Mouse (Mus musculus): ENCODE measurements around the gene Kdm4a. TPM values are rescaled to one million over a fixed set of nuclear protein-coding genes. Genes with fewer than 3 reads are reported as not detected.

The Kdm4a gene
- total RNA-seq (2017) = 32.6 and 34.3 TPM in 2 replicates

DNA sequence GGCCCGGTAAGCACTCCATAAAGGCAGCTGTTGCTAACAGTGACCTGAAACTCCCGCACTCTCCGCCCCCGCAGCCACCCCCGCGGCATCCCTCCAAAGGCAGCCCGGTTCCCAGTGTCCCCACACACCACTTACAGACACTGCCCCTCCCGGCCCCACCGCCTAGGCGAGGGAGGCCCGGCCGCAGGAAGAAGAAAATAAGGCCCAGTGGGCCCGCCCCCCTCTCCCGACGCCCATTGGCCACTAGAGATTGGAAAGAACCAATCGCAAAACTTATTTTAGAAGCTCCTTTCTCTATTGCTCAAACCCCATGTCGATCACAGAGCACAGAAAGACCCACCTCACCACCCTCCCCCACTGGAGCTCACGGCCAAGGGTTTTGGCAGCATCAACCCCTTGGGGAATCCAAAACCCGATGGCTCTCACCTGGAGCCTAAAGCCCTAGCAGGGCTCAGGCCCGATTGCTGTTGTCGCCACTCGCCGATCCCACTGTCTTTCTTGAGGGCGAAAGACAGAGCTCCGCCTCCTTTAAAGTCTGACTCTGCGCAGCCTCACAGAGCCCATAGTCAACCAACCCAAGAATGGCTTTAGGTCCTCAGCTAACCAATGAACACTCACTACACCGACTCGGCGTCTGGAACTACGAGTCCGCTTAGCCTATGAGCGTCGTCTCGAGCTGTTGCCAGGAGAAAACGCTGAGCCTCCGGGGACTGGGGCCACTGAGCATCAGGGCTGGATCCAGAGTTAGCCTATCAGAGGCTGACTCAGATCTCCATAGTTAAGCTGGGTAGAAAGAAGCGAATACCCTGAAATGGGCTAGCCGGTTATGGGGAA, at the start of gene Kdm4a:
Gene Kdm4a, minus strand, starts transcription at position 577 of the 834 bp plus-strand sequence.
- peak; percentile 95 for ATAC-seq (replicated peaks; ENCODE audit: low read depth, poor library complexity, severe bottlenecking)

DNA sequence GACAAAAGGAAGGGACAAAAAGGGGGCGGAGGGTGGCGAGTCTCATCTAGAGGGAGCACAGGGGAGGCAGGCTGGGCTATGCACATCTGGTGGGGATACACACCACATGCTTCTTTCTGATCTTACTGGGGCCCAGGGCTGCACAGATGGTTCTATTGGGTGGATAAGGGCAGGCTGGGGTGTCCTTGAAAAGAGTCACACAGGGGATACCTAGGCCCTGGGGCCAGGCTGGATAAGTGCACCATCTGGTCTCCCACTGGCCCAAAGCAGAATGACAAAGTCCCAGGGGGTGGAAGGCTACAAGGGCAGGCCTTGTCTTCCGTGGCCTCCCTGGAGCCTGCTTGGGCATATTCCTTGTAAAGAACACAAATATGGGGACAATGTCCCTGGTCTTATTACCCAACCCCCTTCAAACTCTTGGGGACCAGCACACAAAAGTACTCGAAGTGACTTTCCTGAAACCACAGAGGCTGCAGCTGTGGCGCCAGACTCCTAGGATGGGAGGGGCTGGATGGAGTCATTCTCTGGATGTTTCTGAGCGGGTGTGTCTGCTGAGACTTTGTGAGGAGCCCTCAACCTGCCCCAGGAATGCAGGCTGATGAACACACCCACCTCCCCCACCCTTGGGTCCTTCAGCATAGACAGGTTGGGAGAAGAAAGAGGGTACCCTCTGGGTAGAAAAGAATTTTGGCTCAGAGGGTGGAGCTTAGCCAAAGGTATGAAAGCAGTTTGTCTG, 49.4 kb upstream of the Kdm4a start:
- ATAC-seq (replicated peaks; ENCODE audit: low read depth, poor library complexity, severe bottlenecking) = no peak

DNA sequence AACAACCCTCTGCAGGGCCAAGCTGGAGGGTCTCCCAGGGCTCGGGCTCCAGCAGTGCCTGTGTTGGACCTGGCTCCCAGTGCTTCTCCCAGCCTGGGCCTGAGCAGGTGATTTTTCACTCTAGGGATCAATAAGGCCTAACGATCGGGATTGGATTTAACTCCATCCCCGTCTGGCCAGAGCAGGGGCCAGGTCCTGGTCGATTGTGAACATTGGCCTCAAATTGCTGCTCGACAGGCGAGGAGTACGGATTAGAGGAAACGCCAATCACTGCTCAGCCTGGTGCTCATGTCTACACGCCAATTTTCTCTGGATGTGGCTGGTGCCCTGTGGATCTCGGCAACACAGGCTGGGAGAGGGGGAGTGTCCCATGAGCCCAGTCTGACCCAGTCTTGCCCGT, 47.6 kb upstream of the Kdm4a start:
- no peak for ATAC-seq (replicated peaks; ENCODE audit: low read depth, poor library complexity, severe bottlenecking)

DNA sequence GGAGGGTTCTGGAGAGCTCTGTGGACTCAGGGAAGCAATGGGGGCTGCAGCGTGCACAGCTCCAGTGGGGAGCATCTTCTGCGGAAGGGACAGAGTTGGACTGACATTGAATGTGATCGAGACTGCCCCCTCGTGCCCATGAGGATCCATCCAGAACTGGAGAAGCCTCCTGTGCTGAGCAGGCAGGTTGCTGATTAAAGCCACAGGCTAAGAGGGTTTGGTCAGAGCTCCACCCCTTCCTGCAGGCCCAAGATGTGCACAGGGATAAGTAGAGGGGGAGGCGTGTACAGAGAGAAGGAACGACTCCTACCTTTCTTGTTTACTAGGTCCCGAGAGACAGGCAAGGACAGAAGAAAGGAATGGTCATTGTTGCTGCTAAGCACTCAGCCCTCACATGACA, 41.4 kb upstream of the Kdm4a start:
- peak; percentile 77 for ATAC-seq (replicated peaks; ENCODE audit: low read depth, poor library complexity, severe bottlenecking)

DNA sequence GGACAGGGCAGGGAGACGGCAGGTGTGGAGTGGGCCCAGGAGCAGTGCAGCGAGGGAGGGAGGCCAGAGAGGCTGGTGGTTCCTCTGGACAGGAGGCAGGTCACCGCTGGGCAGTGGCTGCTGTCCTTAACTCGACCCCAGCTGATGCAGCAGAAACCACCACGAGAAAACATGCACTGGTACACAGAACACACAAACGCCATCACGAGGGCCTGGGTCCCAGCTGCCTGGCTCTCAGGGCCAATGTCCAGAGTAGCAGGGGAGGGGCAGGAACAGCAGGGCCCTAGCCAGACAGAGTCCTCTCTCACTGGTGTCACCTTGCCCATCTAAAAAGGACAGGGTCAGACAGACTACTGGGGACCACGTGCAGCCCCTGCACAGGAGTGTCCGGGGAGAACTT, 40.9 kb upstream of the Kdm4a start:
- no peak for ATAC-seq (replicated peaks; ENCODE audit: low read depth, poor library complexity, severe bottlenecking)

DNA sequence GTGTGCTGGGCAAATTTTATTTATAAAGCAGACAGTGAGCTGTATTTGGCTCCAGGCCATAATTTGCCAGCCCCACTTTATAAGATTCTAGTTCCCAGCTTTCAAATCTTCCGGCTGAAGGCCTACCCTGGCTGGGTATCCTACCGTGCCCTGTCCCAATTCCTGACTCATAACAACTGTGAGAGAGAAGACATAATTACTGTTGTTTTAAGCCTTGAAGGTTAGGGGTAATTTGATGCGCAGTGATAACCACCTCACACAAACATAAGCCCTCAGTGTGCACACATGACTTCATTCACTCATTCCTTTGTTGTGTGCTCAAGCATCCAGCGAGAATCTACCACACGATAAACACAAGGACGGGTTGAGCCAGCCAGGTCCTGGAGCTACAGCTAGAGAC, 39.6 kb upstream of the Kdm4a start:
- no peak for ATAC-seq (replicated peaks; ENCODE audit: low read depth, poor library complexity, severe bottlenecking)

DNA sequence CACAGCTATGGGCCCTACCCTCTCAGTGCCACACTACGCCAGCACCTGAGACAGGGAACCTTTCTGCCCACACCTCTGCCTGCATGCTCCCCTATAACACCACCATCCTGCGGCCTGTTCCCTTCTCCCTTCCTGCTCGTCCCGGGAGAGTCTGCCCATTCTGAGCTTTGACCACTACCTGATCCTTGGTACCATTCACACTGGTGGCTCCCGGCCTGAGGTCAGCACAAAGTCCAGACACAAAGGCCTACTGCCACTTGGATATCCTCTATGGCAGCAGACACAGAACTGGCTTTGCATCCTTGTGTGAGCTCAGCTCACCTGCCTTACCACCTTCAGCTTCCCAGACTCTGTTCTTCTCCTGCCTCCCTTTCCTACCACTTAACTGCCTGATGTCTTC, 38.7 kb upstream of the Kdm4a start:
- no peak for ATAC-seq (replicated peaks; ENCODE audit: low read depth, poor library complexity, severe bottlenecking)

DNA sequence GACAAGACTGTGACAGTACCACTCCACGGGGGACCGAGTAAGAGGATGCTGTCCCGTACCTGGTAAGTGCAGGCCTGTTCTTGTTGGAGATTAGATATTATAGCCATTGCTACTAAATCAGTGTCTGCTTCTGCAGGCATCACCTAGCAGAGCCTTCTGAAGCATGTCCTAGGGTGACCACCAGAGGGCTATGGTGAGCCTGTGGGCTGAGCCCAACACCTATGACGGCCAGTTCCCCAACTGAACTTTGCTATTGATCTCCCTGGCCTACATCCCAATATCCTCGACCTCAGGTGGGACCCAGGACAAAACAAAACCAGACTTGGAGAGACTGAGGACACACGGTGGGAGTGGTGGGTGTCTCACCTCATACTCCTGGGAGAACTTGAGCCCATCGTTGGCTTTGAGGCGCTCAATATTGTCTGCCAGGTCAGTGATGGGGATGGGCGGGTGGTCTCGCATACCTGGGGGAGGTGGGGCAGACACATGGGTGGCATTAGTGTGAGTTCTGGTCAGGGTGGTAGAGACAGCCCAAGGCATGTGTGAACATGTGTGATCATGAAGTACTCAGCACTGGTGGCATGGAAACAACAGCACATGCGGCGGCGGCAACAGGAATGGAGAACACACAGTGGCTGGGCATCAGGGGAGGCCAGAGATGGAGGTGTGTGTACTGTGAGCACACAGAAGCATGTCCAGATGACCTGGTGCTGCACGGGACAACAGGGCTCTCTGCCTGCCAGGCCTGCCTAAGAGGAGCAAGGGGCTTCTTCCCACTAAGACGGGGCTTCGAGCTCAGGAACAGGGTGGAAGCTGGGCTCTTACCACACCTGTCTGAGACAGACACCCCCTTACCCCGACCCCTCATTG, 37.1 kb upstream of the Kdm4a start:
- peak; percentile 73 for ATAC-seq (replicated peaks; ENCODE audit: low read depth, poor library complexity, severe bottlenecking)

DNA sequence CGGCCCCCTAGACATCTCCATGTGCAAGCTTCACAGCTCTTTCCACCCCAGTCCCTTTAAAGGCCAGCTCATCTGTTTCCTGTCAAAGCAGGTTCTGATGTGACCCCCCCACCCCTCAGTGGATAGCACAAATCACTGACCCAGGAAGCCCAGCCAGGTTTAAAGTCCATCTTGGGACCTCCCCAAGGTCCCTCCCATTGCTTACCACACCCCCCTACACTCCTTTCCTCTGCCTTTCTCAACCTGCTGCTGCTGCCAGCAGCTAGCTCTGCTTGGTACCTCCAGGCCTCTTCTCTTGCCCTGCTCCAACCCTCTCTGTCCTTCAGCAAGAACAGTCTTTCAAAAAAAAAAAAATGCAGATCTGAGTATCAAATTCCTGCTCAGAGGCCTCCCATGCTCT, 35.0 kb upstream of the Kdm4a start:
- no peak for ATAC-seq (replicated peaks; ENCODE audit: low read depth, poor library complexity, severe bottlenecking)

DNA sequence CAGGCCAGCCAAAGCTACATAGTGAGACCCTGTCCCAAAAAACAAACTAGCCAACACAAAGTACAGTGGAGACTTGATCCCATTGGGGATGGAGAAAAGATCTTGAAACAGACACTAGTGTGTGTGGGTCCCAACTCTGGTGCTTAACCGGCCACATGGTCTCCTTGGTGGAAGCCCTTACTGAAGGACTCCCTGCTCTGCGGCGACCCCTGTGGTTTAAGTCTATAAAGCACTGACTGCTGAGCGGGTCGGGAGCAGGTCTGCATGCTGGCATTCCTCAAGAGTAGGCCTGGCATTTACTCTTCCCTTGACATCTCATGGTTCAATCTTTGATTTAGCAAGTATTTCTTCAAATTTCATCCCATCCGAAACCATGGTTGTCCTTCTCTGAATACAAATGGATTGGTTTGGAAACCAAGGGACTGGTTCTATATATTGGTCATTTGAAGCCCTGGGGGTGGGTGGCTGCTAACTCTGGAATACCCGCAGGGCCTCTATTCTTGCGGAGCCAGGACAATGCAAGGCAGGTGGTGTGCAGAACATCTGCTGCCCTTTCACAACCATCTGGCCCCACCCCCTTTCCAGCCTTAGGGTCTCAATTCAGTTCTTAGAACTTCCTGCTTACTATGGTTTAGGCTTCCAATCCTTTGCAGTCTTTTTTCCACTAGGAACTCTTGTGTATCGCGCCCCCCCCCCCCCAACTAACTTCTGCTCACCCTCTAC, 27.2 kb upstream of the Kdm4a start:
- no peak for ATAC-seq (replicated peaks; ENCODE audit: low read depth, poor library complexity, severe bottlenecking)

DNA sequence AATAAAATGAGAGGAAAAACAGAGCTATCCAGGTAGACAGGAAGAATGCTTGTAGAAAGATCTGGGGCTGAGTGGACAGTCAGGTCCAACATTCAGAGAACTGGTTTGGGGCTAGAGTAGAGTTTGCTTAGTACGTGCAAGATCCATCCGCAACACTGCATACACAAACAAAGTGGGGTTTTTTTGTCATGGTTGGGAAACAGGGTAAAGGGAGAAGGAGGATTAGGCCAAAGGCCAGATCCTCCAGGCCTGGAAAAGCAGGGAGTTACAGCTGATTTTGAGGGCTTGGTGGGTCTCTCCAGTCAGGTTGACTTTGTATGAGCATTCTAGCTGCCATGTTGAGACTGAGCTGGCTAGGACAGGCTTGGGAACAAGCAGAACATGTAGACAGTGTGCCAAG, 26.1 kb upstream of the Kdm4a start:
- no peak for ATAC-seq (replicated peaks; ENCODE audit: low read depth, poor library complexity, severe bottlenecking)

DNA sequence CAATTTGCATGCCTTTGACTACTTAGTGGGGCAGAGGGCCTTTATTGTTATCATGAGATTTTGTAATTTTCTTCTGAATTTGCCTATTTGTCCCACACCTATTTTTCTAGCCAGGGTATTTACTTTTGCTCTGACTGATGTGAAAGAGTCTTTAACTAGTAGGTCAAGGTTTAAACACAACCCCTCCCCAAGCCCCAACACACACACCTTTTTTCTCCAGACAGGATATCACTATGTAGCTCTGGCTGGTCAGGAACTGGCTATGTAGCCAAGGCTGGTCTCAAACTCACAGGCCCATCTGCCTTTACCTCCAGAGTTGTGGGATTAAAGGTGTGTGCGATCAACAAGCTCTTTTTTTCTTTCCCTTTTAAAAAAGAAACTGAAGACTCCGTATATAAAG, 19.2 kb upstream of the Kdm4a start:
- ATAC-seq (replicated peaks; ENCODE audit: low read depth, poor library complexity, severe bottlenecking) = no peak

DNA sequence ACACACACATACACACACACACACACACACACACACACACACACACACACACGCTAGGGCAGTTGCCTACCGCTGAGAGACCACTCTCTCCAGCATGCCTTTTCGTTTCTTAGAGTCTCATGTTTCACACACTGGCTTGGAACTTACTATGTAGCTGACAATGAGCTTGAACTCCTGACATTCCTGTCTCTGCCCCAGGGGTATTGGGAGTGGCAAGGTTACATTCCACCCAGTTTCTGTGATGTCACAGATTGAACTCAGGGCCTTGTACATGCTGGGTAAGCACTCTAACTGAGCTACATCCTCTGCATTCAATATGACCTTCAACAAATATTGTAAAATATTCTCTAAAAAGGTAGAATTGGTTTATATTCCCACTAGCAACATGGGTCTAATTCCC, 18.8 kb upstream of the Kdm4a start:
- ATAC-seq (replicated peaks; ENCODE audit: low read depth, poor library complexity, severe bottlenecking) = no peak

DNA sequence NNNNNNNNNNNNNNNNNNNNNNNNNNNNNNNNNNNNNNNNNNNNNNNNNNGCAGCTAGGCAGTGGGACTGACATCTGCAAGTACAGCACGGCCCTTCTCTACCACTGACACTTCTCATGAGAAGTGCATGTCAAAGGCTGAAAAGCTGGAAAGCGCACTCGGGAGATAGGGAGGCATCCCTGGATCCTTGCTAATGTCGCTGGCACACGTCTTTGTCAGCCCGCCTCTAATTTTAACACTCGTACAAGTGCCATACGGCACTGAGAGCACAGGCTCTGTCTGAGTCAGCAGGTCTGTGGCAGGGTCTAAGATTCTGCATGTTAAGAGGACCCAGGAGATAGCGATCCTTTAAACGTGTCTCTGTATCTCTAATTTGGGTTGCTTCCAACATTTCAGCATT, 16.3 kb upstream of the Kdm4a start:
- no peak for ATAC-seq (replicated peaks; ENCODE audit: low read depth, poor library complexity, severe bottlenecking)

DNA sequence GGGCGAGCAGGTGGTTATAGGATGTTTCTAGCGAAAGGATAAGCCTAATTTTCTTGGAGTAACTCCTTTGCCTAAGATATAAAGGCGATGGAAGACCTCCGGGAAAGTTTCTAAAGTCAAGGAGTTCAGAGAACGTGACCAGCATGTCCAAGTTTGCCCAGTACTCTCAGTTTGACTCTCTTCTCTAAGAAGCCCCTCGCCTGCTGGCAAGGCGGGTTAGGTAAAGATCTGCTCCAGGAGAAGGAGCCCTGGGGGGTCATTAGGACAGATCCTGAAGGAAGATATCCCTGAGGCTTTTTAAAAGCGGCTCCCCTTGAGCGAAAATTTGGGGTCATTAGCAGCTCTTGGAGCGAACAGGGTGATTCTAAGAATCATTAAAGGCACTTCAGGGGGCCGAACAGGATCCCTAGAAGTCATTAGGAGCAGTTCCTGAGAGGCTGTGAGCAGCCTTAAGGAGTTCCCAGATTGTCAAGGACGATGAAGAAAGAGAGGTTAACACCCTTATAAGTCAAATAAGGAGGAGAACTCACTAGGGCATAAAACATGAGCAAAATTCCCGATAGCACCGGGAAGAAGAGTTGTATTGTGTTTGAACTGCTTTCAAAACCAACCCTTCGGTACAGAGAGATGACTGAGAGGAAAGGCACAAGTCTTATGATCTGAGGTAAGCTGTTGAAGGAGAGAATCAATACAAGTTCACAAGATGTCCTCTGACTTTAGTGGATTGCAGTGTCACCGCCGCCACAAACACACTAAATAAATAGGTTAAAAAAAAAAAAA, 648 bp upstream of the Kdm4a start:
- ATAC-seq (replicated peaks; ENCODE audit: low read depth, poor library complexity, severe bottlenecking) = no peak

DNA sequence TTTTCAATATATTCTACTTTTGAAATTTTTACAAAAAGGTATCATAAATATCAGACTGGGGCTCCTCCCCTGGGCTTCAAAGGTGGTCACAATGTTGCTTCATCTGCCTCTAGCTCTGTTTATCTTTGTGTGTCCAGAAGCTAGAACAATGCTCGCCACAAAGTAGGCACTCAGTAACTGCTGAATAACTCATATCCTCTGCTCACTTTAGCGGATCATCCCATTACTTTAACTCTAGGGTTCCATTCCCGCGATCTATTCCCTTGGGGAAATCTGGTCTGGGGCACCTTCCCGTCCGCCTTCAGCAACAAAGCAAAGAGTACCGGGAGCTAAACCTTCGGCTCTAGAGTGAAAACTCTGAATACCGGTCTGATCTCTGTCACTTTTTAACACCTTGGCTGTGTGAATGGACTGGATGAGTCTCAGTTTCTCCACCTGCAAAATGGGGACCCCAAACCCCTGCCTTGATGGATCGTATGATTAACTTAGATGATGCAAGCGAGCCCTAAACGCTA, 834 bp downstream of the Kdm4a start:
- no peak for ATAC-seq (replicated peaks; ENCODE audit: low read depth, poor library complexity, severe bottlenecking)

DNA sequence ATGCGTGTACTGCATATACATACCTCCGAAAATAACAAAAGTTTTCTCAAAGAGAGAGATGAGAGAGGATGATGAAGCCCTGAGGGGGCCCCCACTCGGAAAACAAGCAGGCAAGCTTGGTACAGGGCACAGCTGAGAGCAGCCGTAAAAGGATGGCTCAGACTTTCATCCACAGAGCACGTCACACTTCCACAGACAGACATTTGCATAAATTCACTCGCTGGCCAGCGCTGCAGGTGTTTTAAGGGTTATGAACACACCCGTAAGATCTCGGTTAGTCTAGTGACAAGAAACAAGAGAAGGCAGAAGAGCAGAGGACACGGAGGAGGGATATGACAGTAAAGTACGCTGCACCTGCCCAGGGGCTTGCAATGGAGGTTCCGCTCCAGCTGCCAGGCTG, 7.4 kb downstream of the Kdm4a start:
- ATAC-seq (replicated peaks; ENCODE audit: low read depth, poor library complexity, severe bottlenecking) = no peak

DNA sequence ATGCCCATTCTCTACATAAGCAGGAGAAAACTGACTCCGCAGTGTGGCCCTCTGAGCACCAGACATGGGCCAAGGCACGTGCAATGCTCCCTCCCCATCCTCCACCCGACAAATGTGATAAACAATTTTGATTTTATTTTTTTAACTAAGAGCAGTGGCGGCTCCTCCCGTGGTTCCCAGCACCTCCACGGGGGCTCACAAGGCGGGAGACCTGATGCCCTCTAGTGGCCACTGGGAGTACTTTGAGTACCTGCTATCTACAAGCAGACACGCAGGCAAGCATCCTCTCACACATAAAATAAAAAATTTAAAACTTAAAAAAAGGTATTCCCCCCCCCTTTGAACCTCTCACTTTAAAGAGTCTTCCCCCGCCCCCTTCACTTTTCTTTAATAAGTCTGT, 8.8 kb downstream of the Kdm4a start:
- ATAC-seq (replicated peaks; ENCODE audit: low read depth, poor library complexity, severe bottlenecking) = no peak

DNA sequence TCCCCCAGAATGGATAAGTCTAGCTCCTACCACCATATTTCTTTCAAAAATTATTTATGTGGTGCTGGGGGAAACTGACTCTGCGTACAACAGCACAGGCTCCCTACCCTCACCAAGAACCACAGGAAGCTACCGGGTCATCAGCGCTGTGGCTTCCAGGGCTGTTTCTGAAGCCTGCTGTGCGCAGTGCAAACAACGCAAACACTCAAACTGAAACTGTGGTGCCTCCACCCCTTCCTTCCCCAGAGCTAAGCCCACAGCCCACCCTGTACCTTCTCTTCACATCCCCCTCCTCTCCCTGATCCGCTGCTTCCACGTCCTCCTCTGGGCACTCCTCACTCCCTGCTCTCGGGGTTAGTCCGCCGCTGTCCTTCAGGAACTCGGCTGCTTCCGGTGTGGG, 17.7 kb downstream of the Kdm4a start:
- ATAC-seq (replicated peaks; ENCODE audit: low read depth, poor library complexity, severe bottlenecking) = no peak

Measured in common myeloid progenitor, adult 5-6 weeks (primary cell).